Mouse (Mus musculus) spleen, adult 2 months (tissue): Measurements from ENCODE around the gene Ugt1a7c.

Experiments used
- CTCF ChIP-seq: fragments of 200-500 bp; IDR thresholded peaks from 2 replicates; pipeline ENCODE4 v1.5.1; 2011; ENCODE audit warnings: mild to moderate bottlenecking, inconsistent platforms; ENCODE audit not compliant: insufficient read depth, insufficient read length, insufficient replicate concordance; ENCODE audit errors: extremely low read depth
- POLR2A ChIP-seq: fragments of 200-500 bp; IDR thresholded peaks from 2 replicates; pipeline ENCODE4 v1.6.1; 2011; ENCODE audit warnings: low read depth, low read length, inconsistent platforms

DNA sequence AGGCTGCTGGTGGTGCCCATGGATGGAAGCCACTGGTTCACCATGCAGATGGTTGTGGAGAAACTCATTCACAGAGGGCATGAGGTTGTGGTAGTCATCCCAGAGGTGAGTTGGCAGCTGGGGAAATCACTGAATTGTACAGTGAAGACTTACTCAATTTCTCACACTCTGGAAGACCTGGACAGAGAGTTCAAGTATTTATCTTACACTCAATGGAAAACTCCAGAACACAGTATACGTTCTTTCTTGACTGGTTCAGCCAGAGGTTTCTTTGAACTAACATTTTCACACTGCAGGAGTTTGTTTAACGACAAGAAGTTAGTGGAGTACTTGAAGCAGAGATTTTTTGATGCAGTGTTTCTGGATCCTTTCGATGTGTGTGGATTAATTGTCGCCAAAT, 24.0 kb upstream of the Ugt1a7c start:
- no peak for TF ChIP-seq CTCF
- no peak for TF ChIP-seq POLR2A
